Mouse (Mus musculus) bone marrow, adult 2 months (tissue): ENCODE measurements at regions not wholly inside any gene's neighbourhood (a gene's known extent, or its start where the extent isn't known, plus 50 kb on each side); places are given as distances from the start of the nearest gene placed in this dataset.

Experiments
- CTCF ChIP-seq: fragments of 200-500 bp; IDR thresholded peaks from 2 replicates; pipeline ENCODE4 v1.5.1; 2011; ENCODE audit warnings: low read length, control low read depth; ENCODE audit not compliant: control insufficient read depth, insufficient read depth
- POLR2A ChIP-seq: fragments of 200-500 bp; IDR thresholded peaks from 2 replicates; pipeline ENCODE4 v1.6.1; 2011; ENCODE audit warnings: low read depth, mild to moderate bottlenecking, control low read depth, low read length, borderline replicate concordance; ENCODE audit not compliant: control insufficient read depth

DNA sequence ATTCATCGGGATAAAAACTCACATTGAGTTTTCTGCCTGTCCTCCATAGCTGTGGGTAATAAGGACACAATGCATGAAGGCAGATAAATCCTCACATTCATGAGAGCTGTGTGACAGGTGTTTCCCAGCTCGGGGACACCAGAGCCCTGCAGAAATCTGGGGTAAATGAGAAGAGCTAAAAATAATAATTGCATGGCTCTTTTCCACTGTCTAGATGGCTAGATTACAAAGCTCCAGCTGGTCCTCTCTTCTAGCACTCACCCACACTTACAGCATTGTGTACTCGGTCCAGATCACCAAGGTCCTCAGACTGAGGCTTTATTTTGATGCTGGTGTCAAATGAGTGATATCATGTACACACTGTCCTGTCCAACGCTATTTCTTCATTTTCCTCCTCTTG, 1025.5 kb downstream of the Slc22a22 start:
- TF ChIP-seq POLR2A: no peak
- TF ChIP-seq CTCF: no peak
